Mouse (Mus musculus) heart, postnatal 0 days (tissue): ENCODE measurements around the gene Gfod1. TPM values are rescaled to one million over a fixed set of nuclear protein-coding genes. Genes with fewer than 3 reads are reported as not detected.

Experiments
- ATAC-seq: fragments of 200-750 bp; cut with Nextera tagmentation; 2 replicates; pipeline ENCODE4 v1.8.0; 2017; ENCODE audit warnings: low read depth, moderate number of reproducible peaks, moderate library complexity; ENCODE audit not compliant: insufficient read depth
- DNase-seq: peaks from one replicate; pipeline ENCODE4 v3.0.0-alpha.2; 2016; ENCODE audit warnings: low spot score
- H3K27ac ChIP-seq: fragments of 300-500 bp; sonication (generic); 2 replicates; pipeline ENCODE4 v1.5.1; 2014; ENCODE audit warnings: low read depth, mild to moderate bottlenecking
- H3K27me3 ChIP-seq: fragments of 300-500 bp; sonication (generic); 2 replicates; pipeline ENCODE4 v1.6.1; 2014; ENCODE audit warnings: low read length, mixed read lengths; ENCODE audit not compliant: control insufficient read depth, insufficient read depth
- H3K36me3 ChIP-seq: fragments of 300-500 bp; sonication (generic); replicated peaks from 2 replicates; pipeline ENCODE4 v1.6.1; 2014; ENCODE audit warnings: low read length, mixed read lengths; ENCODE audit not compliant: control insufficient read depth, insufficient read depth
- H3K4me1 ChIP-seq: fragments of 300-500 bp; sonication (generic); 2 replicates; pipeline ENCODE4 v1.6.1; 2014; ENCODE audit warnings: antibody characterized with exemption; ENCODE audit not compliant: control insufficient read depth, insufficient read depth
- H3K4me2 ChIP-seq: fragments of 300-500 bp; sonication (generic); 2 replicates; pipeline ENCODE4 v1.6.1; 2014; ENCODE audit warnings: low read depth, mild to moderate bottlenecking, low read length, moderate library complexity
- H3K4me3 ChIP-seq: fragments of 300-500 bp; sonication (generic); 2 replicates; pipeline ENCODE4 v1.5.1; 2014; ENCODE audit warnings: low read depth, low read length
- H3K9ac ChIP-seq: fragments of 300-500 bp; sonication (generic); replicated peaks from 2 replicates; pipeline ENCODE4 v1.6.1; 2014; ENCODE audit warnings: low read depth, low read length, mixed read lengths
- H3K9me3 ChIP-seq: fragments of 300-500 bp; sonication (generic); replicated peaks from 2 replicates; pipeline ENCODE4 v1.6.1; 2016; ENCODE audit warnings: low read length; ENCODE audit not compliant: control insufficient read depth
- CTCF ChIP-seq: IDR thresholded peaks from 2 replicates; pipeline ENCODE4 v1.5.1; 2016; ENCODE audit warnings: antibody characterized with exemption, control low read depth, low read depth
- EP300 ChIP-seq: IDR thresholded peaks from 2 replicates; pipeline ENCODE4 v1.6.1; 2016; ENCODE audit warnings: antibody characterized with exemption, low read depth
- WGBS: fragments of 180-500 bp; shearing (Covaris S2); extraction: QIAGEN DNeasy Blood & Tissue Kit; methylation state at CpG from one replicate; pipeline ENCODE4 v1.1.7; 2014; 5-methylcytosine and 5-hydroxymethylcytosine counted together
- polyA plus RNA-seq: library from polyadenylated mRNA; unstranded; fragments of >200 nt; fragmentation: Nextera tagmentation; extraction: Ambion mirVana; gene quantifications from 2 replicates; pipeline ENCODE4 v1.2.1, GENCODE M21; 2015
- total RNA-seq: library from RNA; depleted of rRNA; stranded (reverse); fragments of >200 nt; gene quantifications from 2 replicates; pipeline ENCODE4 v1.2.3, GENCODE M21; 2014; ENCODE audit warnings: low replicate concordance; rRNA removed

Gfod1 gene
- total and polyA plus RNA-seq, 2 experiments from 2014 or later: 2.5 to 20.5 TPM

GRCm38 (mm10) chr13:43146515-43147258, 157.3 kb downstream of the Gfod1 start:
- no peaks in the 10 kb centered on the region for H3K9me3 ChIP-seq
- no peak for TF ChIP-seq CTCF
- no peak for TF ChIP-seq EP300
- no peaks in the 10 kb centered on the region for H3K27me3 ChIP-seq
- DNase-seq (no peak), ATAC-seq (no peak)
- WGBS: 59% methylated on average over 8 of the region's 8 CpGs
- no peak overlapping the region for H3K9ac ChIP-seq
- H3K4me2 ChIP-seq: no peak overlapping the region
- H3K36me3 ChIP-seq: peaks cover 14% of the 10 kb centered on the region; the same call in 1 of the 2 replicates
- no peak overlapping the region for H3K4me3 ChIP-seq
- H3K4me1 ChIP-seq: peaks cover 4% of the 10 kb centered on the region; the same call in 1 of the 2 replicates
- H3K27ac ChIP-seq: no peak overlapping the region

Other genes starting within 250 kb of the Gfod1 start
- gene Tbc1d7, start 132.7 kb downstream of the Gfod1 start, total RNA-seq: 14.8 and 32.9 TPM in 2 replicates
- 70.5 and 73.4 TPM in 2 replicates for gene Tbc1d7, start 132.7 kb downstream of the Gfod1 start, polyA plus RNA-seq
- 44.0 and 60.4 TPM in 2 replicates for gene Sirt5, start 61.3 kb upstream of the Gfod1 start, total RNA-seq
- 47.0 and 47.4 TPM in 2 replicates for gene Sirt5, start 61.3 kb upstream of the Gfod1 start, polyA plus RNA-seq
- gene Nol7, start 94.2 kb upstream of the Gfod1 start, total RNA-seq: 36.4 and 54.7 TPM in 2 replicates
- gene Nol7, start 94.2 kb upstream of the Gfod1 start, polyA plus RNA-seq: 139 TPM in 2 replicates
- 42.5 and 54.6 TPM in 2 replicates for gene Ranbp9, start 177.1 kb upstream of the Gfod1 start, total RNA-seq
- gene Ranbp9, start 177.1 kb upstream of the Gfod1 start, polyA plus RNA-seq: 6.7 and 6.9 TPM in 2 replicates